Mouse (Mus musculus): ENCODE measurements around the gene Mmp15.

Gene Mmp15

DNA sequence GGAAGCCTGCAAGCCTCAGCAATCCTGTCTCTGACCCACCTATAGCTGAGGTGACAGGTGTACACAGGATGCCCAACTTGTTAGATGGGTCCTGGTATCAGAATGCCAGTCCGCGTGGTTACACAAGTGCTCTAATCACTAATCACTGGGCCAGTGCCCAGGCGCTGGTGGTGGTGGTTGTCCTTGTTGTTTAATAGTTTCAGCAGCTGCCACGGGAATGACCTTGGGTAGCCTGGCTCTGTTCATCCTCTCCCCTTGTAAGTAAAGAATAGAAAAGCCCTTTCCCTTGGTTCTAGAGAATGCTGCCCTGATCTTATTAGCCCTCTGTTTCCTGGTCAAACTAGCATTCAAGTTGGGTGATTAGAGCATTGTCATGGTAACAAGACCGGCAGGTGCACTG lies 10.3 kb upstream of the Mmp15 start:
- DNase-seq (ENCODE audit: low spot score), result no peak

- DNase-seq (ENCODE audit: low spot score), result no peak
These were observed 7.4 kb upstream of the Mmp15 start for GRCm38 (mm10) chr8:95344668-95345067.

- DNase-seq (ENCODE audit: low spot score), result peak; percentile 52
These were observed 5.2 kb upstream of the Mmp15 start for GRCm38 (mm10) chr8:95346643-95347545.

GRCm38 (mm10) chr8:95348356-95348755 lies 3.7 kb upstream of the Mmp15 start:
- DNase-seq (ENCODE audit: low spot score), result no peak

DNA sequence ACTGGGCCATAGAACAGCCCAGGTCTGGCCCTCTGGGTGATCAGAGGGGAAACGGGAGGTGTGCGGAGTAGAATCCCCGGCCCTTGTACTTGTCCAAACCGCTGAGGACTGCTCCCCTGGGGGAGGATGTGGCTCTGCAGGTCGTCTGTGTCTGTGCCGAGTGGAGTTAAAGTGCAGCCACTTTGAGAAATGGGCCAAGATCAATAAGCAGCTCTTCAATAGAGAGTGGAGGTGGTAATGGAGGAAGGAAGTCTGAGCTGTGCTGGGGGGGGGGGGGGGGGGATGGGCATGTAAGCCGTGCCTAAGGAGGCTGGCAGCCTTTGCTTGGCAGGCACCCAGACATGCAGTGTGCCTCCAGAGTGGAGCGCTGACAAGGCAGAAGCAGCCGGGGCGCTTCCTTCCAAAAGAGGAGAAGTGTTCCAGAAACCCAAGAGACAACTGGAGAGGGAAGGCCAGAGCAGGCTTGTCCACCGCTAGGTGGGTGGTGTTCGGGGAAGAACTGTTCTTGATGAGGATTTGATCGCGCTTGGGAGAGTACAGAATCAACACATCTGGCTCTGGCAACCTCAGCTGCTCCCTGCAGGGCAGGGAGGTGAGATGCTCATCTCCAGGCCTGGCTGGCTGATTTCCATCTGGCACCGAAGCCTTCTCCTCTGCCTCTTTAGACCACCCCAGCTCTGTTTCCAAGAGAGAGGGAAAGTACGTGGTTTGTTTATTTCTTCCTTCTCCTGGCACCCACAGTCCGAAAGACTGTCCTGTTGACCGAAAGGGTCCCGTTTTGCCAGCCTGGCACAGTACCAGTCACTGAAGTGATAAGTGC lies 3.0 kb upstream of the Mmp15 start:
- DNase-seq (ENCODE audit: low spot score), result no peak

GRCm38 (mm10) chr8:95351461-95351860 lies 607 bp upstream of the Mmp15 start:
- no peak for DNase-seq (ENCODE audit: low spot score)

- DNase-seq (ENCODE audit: low spot score), result peak; percentile 62
These were observed 1.1 kb downstream of the Mmp15 start for GRCm38 (mm10) chr8:95352871-95353866.

DNA sequence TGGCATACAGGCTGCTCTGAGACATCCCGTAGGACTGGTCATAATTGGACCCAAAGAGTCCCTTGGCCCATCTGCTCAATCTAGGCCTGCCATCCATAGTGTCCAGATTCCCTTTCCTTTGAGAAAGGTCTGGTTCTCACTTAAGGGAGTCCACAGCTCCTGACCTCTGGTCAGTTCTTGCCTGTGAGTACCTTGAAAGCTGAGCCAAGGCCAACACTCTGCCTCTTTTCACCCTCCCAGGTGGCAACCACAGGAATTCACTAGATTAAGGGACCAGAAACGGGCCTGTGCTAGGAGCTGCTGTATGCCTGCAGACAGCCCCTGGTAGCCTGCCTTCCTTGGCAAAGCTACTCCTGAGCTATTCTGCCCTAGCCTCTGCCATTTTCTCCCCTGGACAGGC lies 2.5 kb downstream of the Mmp15 start:
- no peak for DNase-seq (ENCODE audit: low spot score)

GRCm38 (mm10) chr8:95358550-95359411 lies 6.7 kb downstream of the Mmp15 start:
- peak; percentile 83 for DNase-seq (ENCODE audit: low spot score)

GRCm38 (mm10) chr8:95360181-95361015 lies 8.3 kb downstream of the Mmp15 start:
- no peak for DNase-seq (ENCODE audit: low spot score)

DNA sequence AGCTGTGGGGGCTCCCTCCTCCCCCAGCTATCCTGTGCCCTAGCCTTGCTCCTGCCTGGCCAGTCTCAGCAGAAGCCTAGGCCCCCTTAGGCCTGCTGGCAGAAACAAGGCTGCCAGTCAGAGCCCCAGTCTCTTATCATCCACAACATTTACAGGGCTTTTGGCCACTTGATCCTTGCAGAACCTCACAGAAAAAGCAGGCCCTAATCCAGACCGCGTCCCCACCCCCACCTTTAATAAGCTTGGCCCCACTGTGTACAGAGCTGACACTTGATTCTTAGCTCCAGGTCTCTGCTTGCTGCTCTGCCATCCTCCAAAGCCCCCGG lies 8.9 kb downstream of the Mmp15 start:
- DNase-seq (ENCODE audit: low spot score), result no peak

GRCm38 (mm10) chr8:95362272-95362671 lies 10.2 kb downstream of the Mmp15 start:
- DNase-seq (ENCODE audit: low spot score), result no peak

GRCm38 (mm10) chr8:95363849-95364248 lies 11.8 kb downstream of the Mmp15 start:
- DNase-seq (ENCODE audit: low spot score), result no peak

DNA sequence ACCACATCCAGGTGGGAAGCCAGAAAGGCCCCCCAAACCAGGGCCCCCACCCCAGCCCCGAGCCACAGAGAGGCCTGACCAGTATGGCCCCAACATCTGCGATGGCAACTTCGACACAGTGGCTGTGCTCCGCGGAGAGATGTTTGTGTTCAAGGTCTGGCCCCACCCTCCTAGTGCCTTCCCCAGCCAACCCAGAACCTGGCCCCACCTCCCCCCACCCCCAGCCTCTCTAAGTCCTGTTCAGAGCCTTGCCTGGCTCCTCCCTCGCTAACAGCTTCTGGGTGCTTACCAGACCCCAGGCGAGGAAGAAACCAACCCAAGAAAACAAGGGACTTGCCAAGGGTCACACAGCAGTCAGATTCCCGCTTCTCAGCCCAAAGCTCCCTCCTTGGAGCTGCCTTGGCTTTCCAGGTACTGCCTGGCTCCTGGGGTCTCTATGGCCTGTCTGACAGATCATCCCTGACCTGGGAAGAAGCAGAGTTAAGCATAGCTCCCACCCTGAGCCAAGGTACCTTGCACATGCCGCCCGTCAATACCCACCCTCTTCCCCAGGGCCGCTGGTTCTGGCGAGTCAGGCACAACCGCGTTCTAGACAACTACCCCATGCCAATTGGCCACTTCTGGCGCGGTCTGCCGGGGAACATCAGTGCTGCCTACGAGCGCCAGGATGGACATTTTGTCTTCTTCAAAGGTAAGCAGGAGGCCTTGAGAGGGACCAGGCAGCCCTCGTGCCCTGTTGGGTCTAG lies 17.7 kb downstream of the Mmp15 start:
- DNase-seq (ENCODE audit: low spot score), result peak; percentile 76

GRCm38 (mm10) chr8:95373389-95374002 lies 21.4 kb downstream of the Mmp15 start:
- no peak for DNase-seq (ENCODE audit: low spot score)

- DNase-seq (ENCODE audit: low spot score), result no peak
These were observed 22.4 kb downstream of the Mmp15 start for GRCm38 (mm10) chr8:95374429-95374828.

DNA sequence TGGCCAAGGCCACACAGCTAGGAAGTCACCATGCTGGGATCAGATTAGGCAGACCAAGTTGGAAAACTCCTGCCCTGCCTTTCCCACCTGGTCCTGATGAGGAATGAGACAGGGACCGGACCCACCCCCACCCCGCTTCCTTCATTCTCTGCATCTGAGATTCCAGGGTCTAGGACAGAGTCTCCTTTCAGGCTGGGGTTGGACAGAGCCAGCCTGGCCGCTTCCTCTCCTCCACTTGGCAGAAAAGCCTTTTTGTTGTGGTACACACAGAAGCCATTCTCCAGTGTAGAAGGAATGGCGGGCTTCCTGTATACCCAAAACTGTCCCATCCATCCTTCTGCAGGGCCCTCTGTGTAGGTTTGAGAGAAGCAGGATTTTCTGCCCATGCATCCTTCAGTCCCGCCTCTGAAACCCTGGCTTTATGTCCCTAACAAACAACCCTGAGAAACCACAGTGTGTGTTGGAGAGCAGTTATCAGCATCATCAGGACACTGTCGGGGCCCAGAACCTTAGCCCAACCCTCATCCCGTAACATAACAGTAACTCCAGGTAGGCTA lies 23.4 kb downstream of the Mmp15 start:
- no peak for DNase-seq (ENCODE audit: low spot score)

- no peak for DNase-seq (ENCODE audit: low spot score)
These were observed 24.4 kb downstream of the Mmp15 start for GRCm38 (mm10) chr8:95376309-95376999.
